In the genomic region with DNA sequence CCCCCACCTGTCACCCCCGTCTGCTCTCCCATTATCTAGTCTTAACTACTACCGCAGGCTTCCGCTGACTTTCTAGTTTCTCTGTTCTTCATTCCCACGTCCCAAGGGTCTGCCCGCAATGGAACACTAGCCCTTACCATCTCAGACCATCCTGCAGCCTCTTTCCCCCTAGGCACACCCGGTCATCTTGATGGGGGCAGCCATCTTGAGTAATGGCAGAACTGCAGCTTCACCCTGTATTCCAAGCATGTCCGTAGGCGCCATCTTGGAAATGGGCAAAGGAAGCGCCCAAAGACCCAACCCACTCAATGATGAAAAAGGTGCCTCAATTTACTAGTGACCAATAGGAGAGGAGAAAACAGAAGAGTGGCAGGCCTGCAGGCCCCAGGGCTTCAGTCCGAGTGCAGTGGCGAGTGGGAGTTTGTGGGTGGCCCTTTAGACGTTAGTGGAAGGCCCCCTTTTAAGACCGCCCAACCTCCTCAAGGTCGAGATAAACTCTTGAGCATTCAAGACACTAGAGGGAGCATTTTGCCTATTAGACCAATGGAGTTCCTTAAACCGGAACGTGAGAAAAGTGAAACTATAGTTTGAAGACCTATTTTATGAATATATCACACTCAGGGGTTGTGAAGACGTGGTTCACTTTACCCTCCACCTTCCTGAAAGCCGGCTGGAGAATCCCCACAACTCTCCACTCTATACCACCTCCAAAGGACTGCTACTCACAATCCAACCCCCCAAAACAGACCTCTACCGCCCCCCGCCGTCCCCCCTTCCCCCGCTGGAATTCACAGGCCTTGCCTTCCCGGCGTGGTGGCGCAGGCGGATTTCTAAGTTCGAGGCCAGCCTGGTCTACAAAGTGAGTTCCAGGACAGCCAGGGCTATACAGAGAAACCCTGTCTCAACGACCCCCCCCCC, we compare ENCODE assay signal across 8 mouse cellular contexts. TPM values are rescaled to one million over a fixed set of nuclear protein-coding genes. Genes with fewer than 3 reads are reported as not detected.
DNase-seq lines count a peak whose midpoint lies in the region; ATAC-seq lines count a peak whose summit lies in the region.

Gene Tomm40l (minus strand): TSS at position 277 of the 918 bp plus-strand sequence.

- H3K27ac ChIP-seq in brown adipose tissue, adult 24 weeks (replicated peaks; ENCODE audit: low read depth, low read length): peak within 1 kb of the TSS; percentile 82
- H3K27ac ChIP-seq in heart, embryonic 13.5 days (replicated peaks): peak within 1 kb of the TSS; percentile 92
- H3K27ac ChIP-seq in liver, embryonic 12.5 days: peak within 1 kb of the TSS; percentile 93
- peak within 1 kb of the TSS; percentile 92 for H3K27ac ChIP-seq in stomach, embryonic 15.5 days

- ATAC-seq in heart, embryonic 13.5 days (ENCODE audit: extremely low read depth, insufficient number of reproducible peaks, low FRiP score, low TSS enrichment): peak; percentile 92
- peak; percentile 97 for ATAC-seq in liver, embryonic 12.5 days
- peak; percentile 98 for ATAC-seq in stomach, embryonic 15.5 days (ENCODE audit: insufficient read depth, low FRiP score, low read depth)

- peak within 1 kb of the TSS; percentile 76 for H3K4me3 ChIP-seq in brown adipose tissue, adult 24 weeks (ENCODE audit: insufficient read depth, low read depth, low read length)
- H3K4me3 ChIP-seq in heart, embryonic 13.5 days: peak within 1 kb of the TSS; percentile 76
- peak within 1 kb of the TSS; percentile 74 for H3K4me3 ChIP-seq in liver, embryonic 12.5 days
- peak within 1 kb of the TSS; percentile 59 for H3K4me3 ChIP-seq in stomach, embryonic 15.5 days (replicated peaks)

- DNase-seq in CD4-positive, CD25-positive, alpha-beta regulatory T cell, adult 2 months (ENCODE audit: low read depth, low spot score): peak; percentile 97
- DNase-seq in fat pad, adult 2 months (ENCODE audit: extremely low read depth, low read depth, low spot score): peak; percentile 99
- peak; percentile 93 for DNase-seq in kidney, postnatal 10 days
- peak; percentile 96 to 97 for DNase-seq in natural killer cell, adult 2 months (ENCODE audit: low spot score in 2 of 2)

- H3K27me3 ChIP-seq in heart, embryonic 13.5 days (replicated peaks): no peaks in the 10 kb centered on the region
- H3K27me3 ChIP-seq in liver, embryonic 12.5 days (replicated peaks): no peaks in the 10 kb centered on the region
- no peaks in the 10 kb centered on the region for H3K27me3 ChIP-seq in stomach, embryonic 15.5 days (replicated peaks)

- peak within 1 kb of the TSS; percentile 94 for H3K4me2 ChIP-seq in heart, embryonic 13.5 days
- H3K4me2 ChIP-seq in liver, embryonic 12.5 days: peak within 1 kb of the TSS; percentile 91
- H3K4me2 ChIP-seq in stomach, embryonic 15.5 days: peak within 1 kb of the TSS; percentile 84

- 1% methylated on average over 28 of the region's 28 CpGs for WGBS in heart, embryonic 13.5 days
- 1% methylated on average over 28 of the region's 28 CpGs for WGBS in liver, embryonic 12.5 days (ENCODE audit: insufficient replicate concordance)
- WGBS in stomach, embryonic 15.5 days: 4% methylated on average over 28 of the region's 28 CpGs

- H3K36me3 ChIP-seq in heart, embryonic 13.5 days: peaks cover 32% of the 10 kb centered on the region
- peaks cover 25% of the 10 kb centered on the region for H3K36me3 ChIP-seq in liver, embryonic 12.5 days
- H3K36me3 ChIP-seq in stomach, embryonic 15.5 days: peaks cover 6% of the 10 kb centered on the region; the same call in 1 of the 2 replicates

- peak within 1 kb of the TSS; percentile 89 for H3K9ac ChIP-seq in heart, embryonic 13.5 days
- H3K9ac ChIP-seq in liver, embryonic 12.5 days: peak within 1 kb of the TSS; percentile 76
- H3K9ac ChIP-seq in stomach, embryonic 15.5 days: peak within 1 kb of the TSS; percentile 46; the same call in 1 of the 2 replicates

- no peaks in the 10 kb centered on the region for H3K9me3 ChIP-seq in heart, embryonic 13.5 days
- H3K9me3 ChIP-seq in liver, embryonic 12.5 days (replicated peaks): no peaks in the 10 kb centered on the region
- no peaks in the 10 kb centered on the region for H3K9me3 ChIP-seq in stomach, embryonic 15.5 days

- no peaks in the 10 kb centered on the region for H3K4me1 ChIP-seq in brown adipose tissue, adult 24 weeks (ENCODE audit: control insufficient read depth, insufficient read depth, insufficient read length, low read length)
- H3K4me1 ChIP-seq in heart, embryonic 13.5 days: peaks cover 23% of the 10 kb centered on the region
- H3K4me1 ChIP-seq in liver, embryonic 12.5 days: peaks cover 30% of the 10 kb centered on the region
- H3K4me1 ChIP-seq in stomach, embryonic 15.5 days: peaks cover 10% of the 10 kb centered on the region

RNA-seq across cellular contexts. Expression of gene Tomm40l, which starts in this region (rescaled TPM):
- polyA plus RNA-seq in brown adipose tissue, adult 24 weeks (2012; ENCODE audit: insufficient read depth, insufficient read length, missing spikeins): 59.3 and 65.5 TPM in 2 replicates
- 44.8 and 52.5 TPM in 2 replicates for polyA plus RNA-seq in heart, embryonic 13.5 days (2015; fragmentation: Nextera tagmentation; extraction: Ambion mirVana)
- 20.7 and 21.9 TPM in 2 replicates for polyA plus RNA-seq in liver, embryonic 12.5 days (2016; fragmentation: Nextera tagmentation; extraction: Ambion mirVana)
- polyA plus RNA-seq in stomach, embryonic 15.5 days (2015; fragmentation: Nextera tagmentation; extraction: Ambion mirVana): 22.4 and 29.0 TPM in 2 replicates

Comparison
In these comparisons a context has a peak if more than half of its experiments do, and no peak if none do; other contexts are left out.
1. Peak in every context shown above with its lines: DNase-seq, ATAC-seq, H3K4me3 ChIP-seq and H3K27ac ChIP-seq.